ENCODE assay signal across 28 mouse cellular contexts in genomic region chr16:50508673-50509528, GRCm38 (mm10).
"Had no signal": no experiment of that assay in that cellular context is flagged by ENCODE, and none has a peak within 500 bp of the region (broad histone marks: within the 10 kb centered on the region; RNA-seq: fewer than 3 reads in every experiment).

No protein-coding gene starts in this region.

- H3K4me1 ChIP-seq: heart, embryonic 10.5 days; heart, embryonic 12.5 days; heart, embryonic 15.5 days; kidney, embryonic 15.5 days; limb, embryonic 13.5 days; limb, embryonic 15.5 days; liver, embryonic 13.5 days; liver, embryonic 15.5 days had no signal

- H3K9ac ChIP-seq: heart, embryonic 12.5 days; heart, embryonic 15.5 days; hindbrain, embryonic 12.5 days; hindbrain, embryonic 14.5 days; kidney, embryonic 15.5 days; limb, embryonic 13.5 days; limb, embryonic 15.5 days; liver, embryonic 13.5 days; liver, embryonic 15.5 days had no signal

- DNase-seq: gastrocnemius, adult 2 months; gastrocnemius, postnatal 10 days; gastrocnemius, postnatal 25 days; heart, adult 2 months; heart, postnatal 14 days; heart, postnatal 4 days; kidney, adult 11 months; kidney, adult 2 months; kidney, adult 9 months; kidney, postnatal 14 days; kidney, postnatal 36 days; layer of hippocampus, adult 9-11 months; left cerebral cortex, postnatal 4 days; liver, embryonic 13.5 days had no signal

- H3K4me2 ChIP-seq: heart, embryonic 12.5 days; heart, embryonic 15.5 days; hindbrain, embryonic 12.5 days; hindbrain, embryonic 14.5 days; kidney, embryonic 15.5 days; limb, embryonic 13.5 days; limb, embryonic 15.5 days; liver, embryonic 13.5 days; liver, embryonic 15.5 days had no signal

- H3K4me3 ChIP-seq: gastrocnemius, adult 2 months; heart, adult 2 months; heart, embryonic 10.5 days; heart, embryonic 12.5 days; heart, embryonic 15.5 days; hindbrain, embryonic 10.5 days; hindbrain, embryonic 12.5 days; kidney, embryonic 15.5 days; left cerebral cortex, adult 2 months; limb, embryonic 13.5 days; limb, embryonic 15.5 days; liver, embryonic 13.5 days; liver, embryonic 15.5 days had no signal

- H3K27me3 ChIP-seq: heart, embryonic 12.5 days; heart, embryonic 15.5 days; hindbrain, embryonic 12.5 days; kidney, embryonic 15.5 days; limb, embryonic 13.5 days; limb, embryonic 15.5 days; liver, embryonic 13.5 days; liver, embryonic 15.5 days had no signal

- H3K9me3 ChIP-seq: heart, embryonic 10.5 days; heart, embryonic 12.5 days; heart, embryonic 15.5 days; hindbrain, embryonic 10.5 days; hindbrain, embryonic 12.5 days; kidney, embryonic 15.5 days; limb, embryonic 13.5 days; limb, embryonic 15.5 days; liver, embryonic 13.5 days; liver, embryonic 15.5 days had no signal

- H3K27ac ChIP-seq: gastrocnemius, adult 2 months; heart, adult 2 months; heart, embryonic 10.5 days; heart, embryonic 15.5 days; hindbrain, embryonic 10.5 days; hindbrain, embryonic 12.5 days; hindbrain, embryonic 14.5 days; kidney, embryonic 15.5 days; kidney, postnatal 0 days; left cerebral cortex, adult 2 months; limb, embryonic 13.5 days; limb, embryonic 15.5 days; liver, embryonic 13.5 days; liver, embryonic 15.5 days had no signal

- ATAC-seq: hindbrain, embryonic 16.5 days; inflammation-experienced regulatory T-cells, adult 6 months had no signal

- H3K36me3 ChIP-seq: heart, embryonic 10.5 days; heart, embryonic 12.5 days; heart, embryonic 15.5 days; hindbrain, embryonic 10.5 days; hindbrain, embryonic 12.5 days; kidney, embryonic 15.5 days; limb, embryonic 13.5 days; limb, embryonic 15.5 days; liver, embryonic 13.5 days; liver, embryonic 15.5 days had no signal
